Mouse (Mus musculus): ENCODE data around the gene Phf24.

GRCm38 (mm10) chr4:42922461-42922860 lies 6.0 kb downstream of the Phf24 start:
- TF ChIP-seq MYC (IDR thresholded peaks at IDR 0.05; ENCODE audit: low read depth, low read length) (no peak), GABPA (IDR thresholded peaks at IDR 0.05; ENCODE audit: low read depth, low read length) (no peak), TAL1 (IDR thresholded peaks at IDR 0.05; ENCODE audit: low read length) (no peak), EP300 (IDR thresholded peaks at IDR 0.05; ENCODE audit: low read depth in 1 of 2, low read length in 2 of 2) (no peak), CTCF (IDR thresholded peaks at IDR 0.05 in 2 of 3, conservative IDR thresholded peaks at IDR 0.05 in 1 of 3; ENCODE audit: control insufficient read depth in 1 of 3, insufficient read depth in 1 of 3, low read depth in 2 of 3, low read length in 3 of 3, poor library complexity in 1 of 3, severe bottlenecking in 1 of 3) (no peak), ZC3H11A (IDR thresholded peaks at IDR 0.05; ENCODE audit: low read depth, low read length) (no peak), MAFK (IDR thresholded peaks at IDR 0.05; ENCODE audit: borderline replicate concordance, low read depth, low read length) (no peak), POLR2A (IDR thresholded peaks at IDR 0.05; ENCODE audit: control insufficient read depth in 1 of 2, insufficient read depth in 1 of 2, low read depth in 1 of 2, low read length in 2 of 2, poor library complexity in 1 of 2) (no peak)

Measured in MEL (cell line).